Mouse (Mus musculus) thymus, adult 2 months (tissue): ENCODE results near the gene Xxylt1. TPM values are rescaled to one million over a fixed set of nuclear protein-coding genes. Genes with fewer than 3 reads are reported as not detected.

Source experiments
- DNase-seq: peaks from one replicate; pipeline ENCODE4 v3.0.0; 2021
- H3K27ac ChIP-seq: fragments of 200-500 bp; 2 replicates; pipeline ENCODE4 v1.5.1; 2012; ENCODE audit warnings: low read length, control low read depth; ENCODE audit not compliant: control insufficient read depth, insufficient read depth
- H3K27me3 ChIP-seq: fragments of 200-500 bp; 2 replicates; pipeline ENCODE4 v1.6.1; 2012; ENCODE audit warnings: mild to moderate bottlenecking, low read length, moderate library complexity, mixed read lengths; ENCODE audit not compliant: control insufficient read depth, insufficient read depth
- H3K36me3 ChIP-seq: fragments of 200-500 bp; 2 replicates; pipeline ENCODE4 v1.6.1; 2012; ENCODE audit warnings: mild to moderate bottlenecking, low read length, moderate library complexity; ENCODE audit not compliant: control insufficient read depth, insufficient read depth
- H3K4me1 ChIP-seq: fragments of 200-500 bp; replicated peaks from 2 replicates; pipeline ENCODE4 v1.6.1; 2012; ENCODE audit warnings: low read length; ENCODE audit not compliant: control insufficient read depth, insufficient read depth
- H3K4me3 ChIP-seq: fragments of 200-500 bp; 2 replicates; pipeline ENCODE4 v1.5.1; 2012; ENCODE audit warnings: mild to moderate bottlenecking, low read length, control low read depth, moderate library complexity; ENCODE audit not compliant: control insufficient read depth, insufficient read depth
- CTCF ChIP-seq: fragments of 200-500 bp; IDR thresholded peaks from 2 replicates; pipeline ENCODE4 v1.5.1; 2012; ENCODE audit warnings: mild to moderate bottlenecking, control low read depth, low read length, moderate library complexity, borderline replicate concordance; ENCODE audit not compliant: control insufficient read depth, poor library complexity, insufficient read depth; ENCODE audit errors: extremely low read depth
- POLR2A ChIP-seq: fragments of 200-500 bp; IDR thresholded peaks from 2 replicates; pipeline ENCODE4 v1.6.1; 2012; ENCODE audit warnings: mild to moderate bottlenecking, low read length, control low read depth, moderate library complexity; ENCODE audit not compliant: control insufficient read depth, poor library complexity, insufficient read depth; ENCODE audit errors: extremely low read depth
- WGBS: fragments of 180-500 bp; shearing (Covaris S2); methylation state at CpG from one replicate; pipeline ENCODE4 v1.1.7; 2018; 5-methylcytosine and 5-hydroxymethylcytosine counted together
- polyA plus RNA-seq: library from polyadenylated mRNA; depleted of rRNA; stranded (reverse); fragments of >200 nt; gene quantifications from 2 replicates; pipeline ENCODE4 v1.2.3, GENCODE M21; 2012

The Xxylt1 gene
- polyA plus RNA-seq, 1 experiment: 13.2 TPM

DNA sequence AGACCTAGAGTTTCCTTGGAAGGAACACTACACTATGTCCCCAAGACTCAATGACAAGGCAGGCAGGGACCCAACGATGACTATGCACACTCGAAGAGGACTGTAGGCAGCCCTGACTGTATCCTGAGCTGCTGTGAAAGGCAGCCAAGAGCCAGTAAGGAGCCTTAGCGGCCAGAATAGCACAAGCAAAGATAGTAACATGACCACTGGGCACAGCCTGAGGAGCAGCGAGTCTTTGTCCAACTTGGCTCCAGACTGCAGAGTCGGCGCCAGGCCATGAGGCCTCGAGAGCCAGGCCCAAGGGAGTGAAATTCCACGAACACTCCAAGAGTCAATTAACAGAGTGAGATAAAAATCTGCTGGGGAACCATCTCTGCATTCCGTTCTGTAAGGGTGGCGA is 99.9 kb downstream of the Xxylt1 start:
- Histone ChIP-seq H3K27ac (no peak overlapping the region), H3K4me1 (no peaks in the 10 kb centered on the region), H3K27me3 (no peaks in the 10 kb centered on the region), H3K4me3 (no peak overlapping the region), H3K36me3 (no peaks in the 10 kb centered on the region)
- WGBS: 82% methylated on average over 10 of the region's 10 CpGs
- TF ChIP-seq CTCF (no peak), POLR2A (no peak)
- no peak for DNase-seq

GRCm38 (mm10) chr16:30979905-30980304 is 101.3 kb downstream of the Xxylt1 start:
- Histone ChIP-seq H3K4me1 (no peaks in the 10 kb centered on the region), H3K36me3 (no peaks in the 10 kb centered on the region), H3K4me3 (no peak overlapping the region), H3K27me3 (no peaks in the 10 kb centered on the region), H3K27ac (no peak overlapping the region)
- DNase-seq: no peak
- WGBS: 97% methylated on average over 11 of the region's 11 CpGs
- no peak for TF ChIP-seq POLR2A
- no peak for TF ChIP-seq CTCF

DNA sequence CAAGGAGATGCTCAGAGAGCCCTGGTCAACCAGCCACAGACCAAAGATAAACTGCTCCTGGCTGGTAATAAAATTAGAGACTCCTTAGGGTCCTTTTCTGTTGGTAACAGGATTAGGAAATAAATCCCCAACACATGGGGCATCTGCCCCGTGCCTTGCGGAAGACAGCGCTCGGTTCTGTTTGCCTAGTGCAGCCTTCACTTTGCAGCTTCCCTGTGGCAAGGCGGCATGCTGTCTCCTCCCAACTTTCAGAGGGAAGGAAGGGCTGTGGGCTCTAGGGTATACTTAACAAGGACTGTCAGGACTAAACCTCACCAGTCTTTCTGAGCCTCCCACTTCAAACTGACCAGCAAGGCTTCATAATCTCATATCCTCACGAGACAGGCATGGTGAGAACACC is 103.5 kb downstream of the Xxylt1 start:
- no peaks in the 10 kb centered on the region for H3K36me3 ChIP-seq
- no peaks in the 10 kb centered on the region; the same call in 1 of the 2 replicates for H3K4me1 ChIP-seq
- no peak for DNase-seq
- TF ChIP-seq POLR2A (no peak), CTCF (no peak)
- no peaks in the 10 kb centered on the region for H3K27me3 ChIP-seq
- no peak overlapping the region for H3K4me3 ChIP-seq
- no peak overlapping the region for H3K27ac ChIP-seq
- WGBS: 79% methylated on average over 6 of the region's 6 CpGs

DNA sequence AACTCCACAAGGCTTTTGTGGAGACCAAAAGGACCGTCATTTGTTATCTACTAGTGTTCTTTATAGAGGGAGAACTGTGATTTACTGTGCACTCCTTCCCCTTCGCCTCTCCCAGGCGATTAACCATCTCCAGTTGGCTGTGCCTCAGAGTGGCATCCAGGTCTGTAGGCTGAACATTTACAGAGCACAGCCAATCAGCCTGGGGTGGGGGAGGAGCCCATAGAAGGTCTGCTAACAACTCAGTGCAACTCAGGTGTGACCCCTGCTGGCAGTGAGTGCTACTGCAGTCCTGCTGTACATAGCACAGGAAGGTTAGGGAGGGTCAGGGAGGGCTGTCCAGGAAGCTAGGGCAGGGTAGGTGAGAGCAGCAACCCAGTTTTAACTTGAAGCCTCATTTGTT is 104.0 kb downstream of the Xxylt1 start:
- peak; percentile 94 for TF ChIP-seq CTCF
- peak; percentile 20; the same call in 1 of the 2 replicates for TF ChIP-seq POLR2A
- Histone ChIP-seq H3K36me3 (no peaks in the 10 kb centered on the region), H3K4me3 (no peak overlapping the region), H3K27ac (no peak overlapping the region), H3K4me1 (peaks cover 4% of the 10 kb centered on the region), H3K27me3 (no peaks in the 10 kb centered on the region)
- 5% methylated on average over 3 of the region's 3 CpGs for WGBS
- peak; percentile 94 for DNase-seq

DNA sequence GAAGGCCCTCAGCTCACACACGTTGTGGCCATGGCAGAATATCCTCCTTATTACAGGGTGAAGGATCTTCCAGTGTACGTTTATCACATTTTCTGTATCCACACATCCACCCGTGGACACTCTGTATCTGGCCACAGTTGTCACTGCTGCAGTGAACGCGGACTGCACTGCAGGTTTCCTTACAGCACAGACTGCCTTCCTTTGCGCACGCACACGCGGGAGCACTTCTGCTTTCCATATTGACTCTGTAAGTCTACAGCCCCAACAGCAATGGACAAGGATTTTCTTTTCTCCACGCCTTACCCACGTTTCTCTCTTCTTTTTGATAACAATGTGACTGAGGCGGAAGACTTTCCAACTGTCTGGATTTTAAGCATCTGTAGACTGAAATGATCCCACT is 106.7 kb downstream of the Xxylt1 start:
- no peak for DNase-seq
- H3K4me1 ChIP-seq: peaks cover 9% of the 10 kb centered on the region
- no peaks in the 10 kb centered on the region for H3K27me3 ChIP-seq
- no peak for TF ChIP-seq CTCF
- TF ChIP-seq POLR2A: no peak
- H3K27ac ChIP-seq: no peak overlapping the region
- WGBS: 47% methylated on average over 12 of the region's 12 CpGs
- no peak overlapping the region for H3K4me3 ChIP-seq
- H3K36me3 ChIP-seq: no peaks in the 10 kb centered on the region

DNA sequence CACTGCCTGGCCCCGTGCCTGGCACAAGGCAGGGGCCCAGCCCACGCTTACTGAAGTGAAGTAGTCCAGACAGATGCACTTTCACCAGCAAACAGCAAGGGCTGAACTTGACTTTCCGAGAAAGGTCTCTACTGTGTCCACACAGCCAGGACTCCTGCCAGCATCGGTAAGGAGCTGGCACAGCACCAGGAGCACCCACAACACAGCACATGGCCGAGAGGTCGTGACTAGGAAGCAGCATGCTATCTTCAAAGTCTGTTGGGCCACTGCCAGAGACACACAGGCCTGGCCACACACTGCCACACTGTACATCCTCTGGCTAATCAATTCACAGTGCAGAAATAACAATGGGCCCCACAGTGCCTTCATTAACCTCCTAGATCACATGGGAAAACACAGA is 107.8 kb downstream of the Xxylt1 start:
- WGBS: 53% methylated on average over 6 of the region's 6 CpGs
- Histone ChIP-seq H3K27me3 (no peaks in the 10 kb centered on the region), H3K27ac (no peak overlapping the region), H3K36me3 (no peaks in the 10 kb centered on the region), H3K4me3 (no peak overlapping the region), H3K4me1 (peaks cover 9% of the 10 kb centered on the region)
- no peak for DNase-seq
- TF ChIP-seq POLR2A (no peak), CTCF (no peak)

GRCm38 (mm10) chr16:30971950-30972541 is 109.2 kb downstream of the Xxylt1 start:
- peak overlapping the region; percentile 21; the same call in 1 of the 2 replicates for H3K27ac ChIP-seq
- H3K4me3 ChIP-seq: peak overlapping the region; percentile 0; the same call in 1 of the 2 replicates
- H3K36me3 ChIP-seq: no peaks in the 10 kb centered on the region
- H3K27me3 ChIP-seq: no peaks in the 10 kb centered on the region
- peak; percentile 39 for DNase-seq
- 7% methylated on average over 18 of the region's 18 CpGs for WGBS
- TF ChIP-seq POLR2A (no peak), CTCF (peak; percentile 16; the same call in 1 of the 2 replicates)
- H3K4me1 ChIP-seq: peaks cover 9% of the 10 kb centered on the region
